Mouse (Mus musculus) embryo, embryonic 10 days (tissue): ENCODE measurements around the gene Plekhb2.

ENCODE experiments used
- DNase-seq: peaks from one replicate; pipeline ENCODE4 v3.0.0-alpha.2; 2015; ENCODE audit warnings: low spot score

Gene Plekhb2

GRCm38 (mm10) chr1:34849745-34850342, at the start of gene Plekhb2:
Gene Plekhb2, plus strand, starts transcription at chr1:34849976.
- peak; percentile 92 for DNase-seq

- peak; percentile 79 for DNase-seq
These were observed 48.0 kb upstream of the Plekhb2 start for GRCm38 (mm10) chr1:34801616-34802289.

- DNase-seq, result no peak
These were observed 47.5 kb upstream of the Plekhb2 start for GRCm38 (mm10) chr1:34802290-34802642.

GRCm38 (mm10) chr1:34804863-34805262, 44.9 kb upstream of the Plekhb2 start:
- DNase-seq, result no peak

- DNase-seq, result no peak
These were observed 43.8 kb upstream of the Plekhb2 start for GRCm38 (mm10) chr1:34805931-34806520.

GRCm38 (mm10) chr1:34808445-34808844, 41.3 kb upstream of the Plekhb2 start:
- DNase-seq, result no peak

GRCm38 (mm10) chr1:34810293-34810692, 39.5 kb upstream of the Plekhb2 start:
- DNase-seq, result no peak

- DNase-seq, result no peak
These were observed 38.7 kb upstream of the Plekhb2 start for GRCm38 (mm10) chr1:34811035-34811434.

- peak; percentile 52 for DNase-seq
These were observed 38.2 kb upstream of the Plekhb2 start for GRCm38 (mm10) chr1:34811581-34811980.

GRCm38 (mm10) chr1:34812407-34813247, 37.1 kb upstream of the Plekhb2 start:
- DNase-seq, result no peak

- no peak for DNase-seq
These were observed 33.9 kb upstream of the Plekhb2 start for GRCm38 (mm10) chr1:34815843-34816242.

GRCm38 (mm10) chr1:34819225-34819910, 30.4 kb upstream of the Plekhb2 start:
- no peak for DNase-seq

GRCm38 (mm10) chr1:34821411-34821810, 28.4 kb upstream of the Plekhb2 start:
- no peak for DNase-seq

- no peak for DNase-seq
These were observed 27.8 kb upstream of the Plekhb2 start for GRCm38 (mm10) chr1:34822003-34822402.

- DNase-seq, result no peak
These were observed 27.0 kb upstream of the Plekhb2 start for GRCm38 (mm10) chr1:34822746-34823145.

GRCm38 (mm10) chr1:34823353-34823752, 26.4 kb upstream of the Plekhb2 start:
- no peak for DNase-seq

GRCm38 (mm10) chr1:34824208-34824607, 25.6 kb upstream of the Plekhb2 start:
- no peak for DNase-seq

GRCm38 (mm10) chr1:34825909-34826308, 23.9 kb upstream of the Plekhb2 start:
- no peak for DNase-seq

- no peak for DNase-seq
These were observed 21.9 kb upstream of the Plekhb2 start for GRCm38 (mm10) chr1:34827900-34828299.

- DNase-seq, result no peak
These were observed 21.1 kb upstream of the Plekhb2 start for GRCm38 (mm10) chr1:34828528-34829294.

GRCm38 (mm10) chr1:34830934-34831333, 18.8 kb upstream of the Plekhb2 start:
- no peak for DNase-seq
